Mouse (Mus musculus) lung, adult 2 months (tissue): ENCODE measurements at regions not wholly inside any gene's neighbourhood (a gene's known extent, or its start where the extent isn't known, plus 50 kb on each side); places are given as distances from the start of the nearest gene placed in this dataset.

Source experiments
- DNase-seq: peaks from one replicate; pipeline ENCODE4 v3.0.0; 2022
- H3K4me1 ChIP-seq: fragments of 200-500 bp; 2 replicates; pipeline ENCODE4 v1.6.1; 2011; ENCODE audit warnings: low read length; ENCODE audit not compliant: control insufficient read depth, insufficient read depth
- H3K4me3 ChIP-seq: fragments of 200-500 bp; replicated peaks from 2 replicates; pipeline ENCODE3; 2011; ENCODE audit warnings: low read depth, mild to moderate bottlenecking, control low read depth, low read length; ENCODE audit errors: extremely low read depth
- CTCF ChIP-seq: fragments of 200-500 bp; IDR thresholded peaks from 2 replicates; pipeline ENCODE4 v1.5.1; 2011; ENCODE audit warnings: mild to moderate bottlenecking, low read length, control low read depth; ENCODE audit not compliant: insufficient read depth
- POLR2A ChIP-seq: fragments of 200-500 bp; IDR thresholded peaks from 2 replicates; pipeline ENCODE4 v1.6.1; 2011; ENCODE audit warnings: low read depth, mild to moderate bottlenecking, control low read depth, low read length, borderline replicate concordance; ENCODE audit errors: extremely low read depth
- WGBS: fragments of 180-500 bp; shearing (Covaris S2); methylation state at CpG from one replicate; pipeline ENCODE4 v1.1.7; 2018; 5-methylcytosine and 5-hydroxymethylcytosine counted together

- no peak for DNase-seq
- 96% methylated on average over 1 of the region's 1 CpGs for WGBS
- TF ChIP-seq POLR2A (no peak), CTCF (no peak)
These were observed 475.3 kb downstream of the Dach1 start for GRCm38 (mm10) chr14:97694238-97694637.

GRCm38 (mm10) chr14:97684617-97685016 lies 484.9 kb downstream of the Dach1 start:
- H3K4me1 ChIP-seq, result no peaks in the 10 kb centered on the region
- 58% methylated on average over 3 of the region's 3 CpGs for WGBS
- DNase-seq, result no peak
- TF ChIP-seq POLR2A, result no peak
- no peak overlapping the region for H3K4me3 ChIP-seq

More at GRCm38 (mm10) chr14:97694238-97694637, 475.3 kb downstream of the Dach1 start:
- H3K4me1 ChIP-seq, result no peaks in the 10 kb centered on the region
- no peak overlapping the region for H3K4me3 ChIP-seq

GRCm38 (mm10) chr14:97667806-97668205 lies 501.8 kb downstream of the Dach1 start:
- DNase-seq, result no peak
- Histone ChIP-seq H3K4me1 (no peaks in the 10 kb centered on the region), H3K4me3 (no peak overlapping the region)
- TF ChIP-seq POLR2A (no peak), CTCF (peak; percentile 22; the same call in 1 of the 2 replicates)
- 67% methylated on average over 2 of the region's 2 CpGs for WGBS

GRCm38 (mm10) chr14:97638187-97638792 lies 531.3 kb downstream of the Dach1 start:
- TF ChIP-seq CTCF, result no peak
- TF ChIP-seq POLR2A, result no peak
- H3K4me3 ChIP-seq, result no peak overlapping the region
- DNase-seq, result no peak
- 88% methylated on average over 4 of the region's 4 CpGs for WGBS
- H3K4me1 ChIP-seq, result no peaks in the 10 kb centered on the region

- no peaks in the 10 kb centered on the region for H3K4me1 ChIP-seq
- DNase-seq, result no peak
- TF ChIP-seq CTCF (no peak), POLR2A (no peak)
- no peak overlapping the region for H3K4me3 ChIP-seq
- WGBS, result 30% methylated on average over 1 of the region's 1 CpGs
These were observed 558.1 kb downstream of the Dach1 start for GRCm38 (mm10) chr14:97611438-97611837.

- WGBS, result 73% methylated on average over 5 of the region's 5 CpGs
- TF ChIP-seq CTCF, result no peak
- no peak for TF ChIP-seq POLR2A
- no peak for DNase-seq
- Histone ChIP-seq H3K4me3 (no peak overlapping the region), H3K4me1 (no peaks in the 10 kb centered on the region)
These were observed 572.9 kb downstream of the Dach1 start for GRCm38 (mm10) chr14:97596694-97597093.

- H3K4me1 ChIP-seq, result no peaks in the 10 kb centered on the region
- WGBS, result 37% methylated on average over 4 of the region's 4 CpGs
- DNase-seq, result no peak
- H3K4me3 ChIP-seq, result no peak overlapping the region
- TF ChIP-seq POLR2A, result no peak
- TF ChIP-seq CTCF, result no peak
These were observed 581.0 kb downstream of the Dach1 start for GRCm38 (mm10) chr14:97588611-97589010.

- TF ChIP-seq CTCF, result no peak
- no peak for TF ChIP-seq POLR2A
- DNase-seq, result peak; percentile 5
- peak overlapping the region; percentile 53 for H3K4me3 ChIP-seq
These were observed 581.4 kb downstream of the Dach1 start for GRCm38 (mm10) chr14:97588182-97588581.

GRCm38 (mm10) chr14:97586962-97587361 lies 582.6 kb downstream of the Dach1 start:
- peak; percentile 50; the same call in 1 of the 2 replicates for TF ChIP-seq CTCF
- TF ChIP-seq POLR2A, result no peak
- 23% methylated on average over 4 of the region's 4 CpGs for whole genome bisulfite sequencing
- no peaks in the 10 kb centered on the region for H3K4me1 ChIP-seq
- no peak overlapping the region for H3K4me3 ChIP-seq
- DNase-seq, result no peak

More at GRCm38 (mm10) chr14:97588182-97588581, 581.4 kb downstream of the Dach1 start:
- no peaks in the 10 kb centered on the region for H3K4me1 ChIP-seq
- WGBS, result 23% methylated on average over 7 of the region's 7 CpGs

GRCm38 (mm10) chr14:97570274-97570673 lies 599.3 kb downstream of the Dach1 start:
- 45% methylated on average over 1 of the region's 1 CpGs for WGBS
- TF ChIP-seq CTCF (no peak), POLR2A (no peak)
- Histone ChIP-seq H3K4me1 (no peaks in the 10 kb centered on the region), H3K4me3 (no peak overlapping the region)
- no peak for DNase-seq
